Mouse (Mus musculus) heart, embryonic 16.5 days (tissue): ENCODE data around the gene Rgma. TPM values are rescaled to one million over a fixed set of nuclear protein-coding genes. Genes with fewer than 3 reads are reported as not detected.

Experiments used
- ATAC-seq: fragments of 200-750 bp; cut with Nextera tagmentation; replicated peaks from 2 replicates; pipeline ENCODE4 v1.8.0; 2017; ENCODE audit warnings: moderate number of reproducible peaks; ENCODE audit not compliant: insufficient read depth, low FRiP score; ENCODE audit errors: extremely low read depth
- H3K27ac ChIP-seq: fragments of 300-500 bp; sonication (generic); 2 replicates; pipeline ENCODE4 v1.5.1; 2014; ENCODE audit warnings: mild to moderate bottlenecking, low read length, control low read depth, moderate library complexity
- H3K27me3 ChIP-seq: fragments of 300-500 bp; sonication (generic); 2 replicates; pipeline ENCODE4 v1.6.1; 2014; ENCODE audit warnings: low read length, mixed read lengths; ENCODE audit not compliant: control insufficient read depth, insufficient read depth
- H3K36me3 ChIP-seq: fragments of 300-500 bp; sonication (generic); 2 replicates; pipeline ENCODE4 v1.6.1; 2014; ENCODE audit not compliant: control insufficient read depth, insufficient read depth
- H3K4me1 ChIP-seq: fragments of 300-500 bp; sonication (generic); 2 replicates; pipeline ENCODE4 v1.6.1; 2014; ENCODE audit warnings: low read length, mixed read lengths; ENCODE audit not compliant: control insufficient read depth, insufficient read depth
- H3K4me2 ChIP-seq: fragments of 300-500 bp; sonication (generic); 2 replicates; pipeline ENCODE4 v1.6.1; 2014; ENCODE audit warnings: low read depth, mild to moderate bottlenecking, control low read depth, low read length
- H3K4me3 ChIP-seq: fragments of 300-500 bp; sonication (generic); 2 replicates; pipeline ENCODE4 v1.5.1; 2014; ENCODE audit warnings: mild to moderate bottlenecking, control low read depth, low read length
- H3K9ac ChIP-seq: fragments of 300-500 bp; sonication (generic); 2 replicates; pipeline ENCODE4 v1.6.1; 2014; ENCODE audit warnings: low read length, control low read depth
- H3K9me3 ChIP-seq: fragments of 300-500 bp; sonication (generic); replicated peaks from 2 replicates; pipeline ENCODE4 v1.6.1; 2016; ENCODE audit warnings: low read length; ENCODE audit not compliant: control insufficient read depth
- WGBS: fragments of 180-500 bp; shearing (Covaris S2); extraction: QIAGEN DNeasy Blood & Tissue Kit; methylation state at CpG from one replicate; pipeline ENCODE4 v1.1.7; 2014; 5-methylcytosine and 5-hydroxymethylcytosine counted together
- polyA plus RNA-seq: library from polyadenylated mRNA; unstranded; fragments of >200 nt; fragmentation: Nextera tagmentation; extraction: Ambion mirVana; gene quantifications from 2 replicates; pipeline ENCODE4 v1.2.1, GENCODE M21; 2015

The Rgma gene
- polyA plus RNA-seq, 1 experiment from 2014 or later, result 4.4 TPM

DNA sequence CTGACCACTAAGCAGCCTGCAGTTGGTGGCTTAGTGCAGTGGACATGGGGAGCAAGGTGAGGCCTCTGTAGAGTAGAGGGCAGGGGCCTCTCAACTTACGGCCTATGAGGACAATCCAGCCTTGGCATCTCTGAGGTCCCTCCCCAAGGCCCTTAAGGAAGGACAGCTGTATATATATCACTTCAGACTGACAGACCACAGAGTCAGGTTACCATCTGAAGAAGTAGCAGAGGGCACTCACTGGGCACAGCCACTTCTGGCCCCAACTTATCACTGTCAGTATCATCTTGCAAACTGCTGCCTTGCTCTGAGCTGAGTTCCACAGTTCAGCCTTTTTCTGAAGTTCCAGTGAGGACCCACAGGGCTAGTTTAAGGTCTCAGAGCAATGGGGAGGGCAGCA lies 27.4 kb downstream of the Rgma start:
- no peaks in the 10 kb centered on the region for H3K9me3 ChIP-seq
- H3K27me3 ChIP-seq, result peaks cover 19% of the 10 kb centered on the region
- H3K36me3 ChIP-seq, result no peaks in the 10 kb centered on the region
- no peak overlapping the region for H3K4me2 ChIP-seq
- H3K4me1 ChIP-seq, result peaks cover 18% of the 10 kb centered on the region
- ATAC-seq, result no peak
- 88% methylated on average over 1 of the region's 1 CpGs for WGBS
- H3K9ac ChIP-seq, result no peak overlapping the region
- no peak overlapping the region for H3K4me3 ChIP-seq
- no peak overlapping the region for H3K27ac ChIP-seq

DNA sequence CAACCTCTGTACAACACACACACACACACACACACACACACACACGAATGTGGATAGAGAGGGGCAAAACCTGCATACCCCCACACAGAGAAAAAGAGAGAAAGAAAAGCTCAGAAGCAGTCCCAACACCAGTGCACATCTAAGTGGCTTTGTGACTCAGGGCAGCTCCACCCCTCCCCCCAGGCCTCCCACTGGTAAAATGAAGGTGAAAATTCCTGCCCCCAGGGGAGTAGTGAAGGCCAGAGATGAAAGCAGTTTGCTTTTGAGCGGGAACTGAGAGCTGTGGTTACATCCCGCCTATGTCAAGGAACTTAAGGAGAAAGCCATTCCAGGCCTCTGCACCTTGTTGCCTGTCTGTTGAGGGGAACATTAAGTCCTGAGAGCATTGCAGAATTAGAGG lies 28.2 kb downstream of the Rgma start:
- Histone ChIP-seq H3K9me3 (no peaks in the 10 kb centered on the region), H3K27ac (no peak overlapping the region), H3K36me3 (no peaks in the 10 kb centered on the region), H3K4me1 (peaks cover 16% of the 10 kb centered on the region), H3K4me3 (no peak overlapping the region), H3K9ac (no peak overlapping the region), H3K27me3 (peaks cover 17% of the 10 kb centered on the region), H3K4me2 (no peak overlapping the region)
- ATAC-seq, result no peak
- 43% methylated on average over 3 of the region's 3 CpGs for WGBS

DNA sequence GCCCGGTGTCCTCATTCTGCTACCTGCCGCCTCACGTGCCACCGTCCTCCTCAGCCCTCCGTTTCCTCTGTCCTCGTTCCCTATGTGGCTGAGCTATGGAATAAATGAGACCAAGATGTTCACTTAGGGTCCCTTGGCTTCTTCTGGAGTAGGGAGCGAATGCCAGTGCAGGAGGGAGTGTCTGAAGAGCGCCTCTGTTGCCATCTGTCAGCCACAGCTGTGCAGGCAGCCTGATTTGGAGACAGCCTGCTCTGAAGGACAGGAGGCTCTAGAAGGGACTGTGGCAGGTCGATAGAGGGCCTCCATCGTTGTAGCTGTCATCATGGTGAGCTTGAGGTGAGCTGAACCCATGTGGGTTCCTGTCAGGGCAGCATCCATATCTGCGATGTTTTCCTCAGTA lies 30.2 kb downstream of the Rgma start:
- H3K36me3 ChIP-seq, result no peaks in the 10 kb centered on the region
- no peaks in the 10 kb centered on the region for H3K4me1 ChIP-seq
- WGBS, result 77% methylated on average over 11 of the region's 11 CpGs
- H3K27ac ChIP-seq, result no peak overlapping the region
- no peak overlapping the region for H3K4me2 ChIP-seq
- no peak overlapping the region for H3K9ac ChIP-seq
- H3K27me3 ChIP-seq, result peaks cover 11% of the 10 kb centered on the region
- no peak overlapping the region for H3K4me3 ChIP-seq
- ATAC-seq, result no peak
- no peaks in the 10 kb centered on the region for H3K9me3 ChIP-seq

DNA sequence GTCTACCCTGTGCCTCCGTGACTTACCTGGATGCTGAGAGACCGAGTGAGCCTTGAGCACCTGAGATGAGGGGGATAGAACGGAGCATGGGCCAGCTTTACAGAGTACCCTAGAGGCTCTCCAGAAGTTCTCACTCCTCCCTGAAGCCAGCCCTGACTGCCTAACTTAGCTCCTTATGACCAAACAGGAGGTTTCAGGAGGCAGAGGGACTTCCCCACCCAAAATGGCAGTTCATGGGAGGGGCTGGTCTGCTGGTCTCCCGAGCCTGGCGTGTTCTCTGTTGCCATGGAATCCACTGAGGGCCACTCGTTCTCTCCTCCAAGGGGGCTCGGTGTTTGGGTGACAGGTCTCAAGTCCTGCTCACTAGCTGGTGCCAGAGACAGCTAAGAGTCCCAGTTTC lies 36.2 kb downstream of the Rgma start:
- no peaks in the 10 kb centered on the region for H3K36me3 ChIP-seq
- no peak for ATAC-seq

DNA sequence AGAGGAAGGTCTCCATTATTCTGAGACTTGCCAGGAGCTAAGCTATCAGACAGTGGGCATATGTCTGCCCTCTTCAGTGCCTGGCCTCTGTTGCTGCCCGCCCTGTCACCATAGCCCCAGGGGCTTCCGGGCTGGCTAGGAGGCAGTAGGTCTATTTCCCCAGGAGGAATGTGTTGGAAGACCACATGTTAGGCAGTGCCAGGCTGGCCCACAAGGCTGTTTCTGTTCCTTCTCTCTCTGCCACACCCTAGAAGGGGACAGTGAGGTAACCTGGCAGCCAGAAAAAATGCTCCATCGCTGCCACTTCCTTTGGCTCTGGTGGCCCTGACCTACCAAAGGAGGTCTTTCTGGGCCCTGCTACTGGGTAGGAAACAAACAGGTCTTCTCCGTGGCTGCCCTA lies 36.7 kb downstream of the Rgma start:
- ATAC-seq, result no peak
- no peak overlapping the region for H3K4me2 ChIP-seq
- WGBS, result 88% methylated on average over 4 of the region's 4 CpGs
- H3K27ac ChIP-seq, result peak overlapping the region; percentile 8
- H3K9me3 ChIP-seq, result no peaks in the 10 kb centered on the region
- no peak overlapping the region for H3K9ac ChIP-seq
- H3K27me3 ChIP-seq, result no peaks in the 10 kb centered on the region
- no peak overlapping the region for H3K4me3 ChIP-seq
- no peaks in the 10 kb centered on the region for H3K36me3 ChIP-seq
- peaks cover 12% of the 10 kb centered on the region for H3K4me1 ChIP-seq

More for the DNA sequence above, 36.2 kb downstream of the Rgma start:
- Histone ChIP-seq H3K27me3 (no peaks in the 10 kb centered on the region; the same call in 1 of the 2 replicates), H3K9me3 (no peaks in the 10 kb centered on the region), H3K4me2 (no peak overlapping the region), H3K4me3 (no peak overlapping the region), H3K9ac (no peak overlapping the region), H3K4me1 (peaks cover 12% of the 10 kb centered on the region), H3K27ac (no peak overlapping the region)
- WGBS, result 73% methylated on average over 7 of the region's 7 CpGs

DNA sequence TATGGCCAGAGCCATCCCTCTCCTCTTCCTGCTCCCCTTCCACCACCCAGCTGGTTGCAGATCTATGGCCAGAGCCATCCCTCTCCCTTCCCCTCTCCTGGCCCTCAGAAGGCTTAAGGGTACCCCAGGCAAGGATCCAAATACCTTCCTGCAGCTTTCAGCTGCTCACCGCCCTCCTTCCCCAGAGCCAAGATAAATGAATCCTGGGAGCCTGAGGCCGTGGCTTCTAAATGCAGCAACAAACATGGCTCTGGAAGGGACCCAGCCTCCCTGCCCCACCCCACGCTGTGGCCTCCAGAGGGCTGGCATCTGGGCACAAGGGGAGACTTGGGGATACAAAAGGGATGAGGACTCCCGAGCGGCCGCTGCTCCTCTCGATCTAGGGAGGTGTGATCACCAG lies 37.1 kb downstream of the Rgma start:
- Histone ChIP-seq H3K27ac (peak overlapping the region; percentile 8), H3K4me1 (peaks cover 12% of the 10 kb centered on the region), H3K4me2 (no peak overlapping the region), H3K4me3 (no peak overlapping the region), H3K9ac (no peak overlapping the region), H3K9me3 (no peaks in the 10 kb centered on the region), H3K27me3 (no peaks in the 10 kb centered on the region), H3K36me3 (no peaks in the 10 kb centered on the region)
- 53% methylated on average over 7 of the region's 7 CpGs for WGBS
- ATAC-seq, result peak; percentile 63

DNA sequence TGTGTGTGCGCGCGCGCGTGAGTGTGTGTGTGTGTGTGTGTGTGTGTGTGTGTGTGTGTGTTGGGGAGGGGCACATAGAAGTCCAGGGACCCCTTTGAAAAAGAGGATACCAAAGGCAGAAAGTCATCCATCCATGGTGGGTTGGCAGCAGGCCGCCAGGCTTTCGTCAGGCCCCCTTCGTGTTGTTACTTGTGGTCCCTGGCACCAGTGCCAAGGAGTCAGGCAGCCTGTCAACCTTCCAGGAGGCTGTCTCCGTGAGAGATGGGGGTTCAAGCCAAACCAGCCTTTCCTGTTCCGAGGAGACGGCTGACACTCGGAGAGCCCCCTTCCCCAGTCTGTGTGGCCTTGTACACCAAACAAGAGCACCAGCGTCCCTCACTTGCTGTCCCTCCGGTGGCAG lies 38.9 kb downstream of the Rgma start:
- no peak overlapping the region for H3K4me2 ChIP-seq
- H3K9me3 ChIP-seq, result no peaks in the 10 kb centered on the region
- peaks cover 12% of the 10 kb centered on the region for H3K4me1 ChIP-seq
- no peak overlapping the region for H3K27ac ChIP-seq
- no peak overlapping the region for H3K9ac ChIP-seq
- 0 out of 2 replicates have a peak, but pooled peaks cover 3% of the 10 kb centered on the region for H3K36me3 ChIP-seq
- no peak overlapping the region for H3K4me3 ChIP-seq
- H3K27me3 ChIP-seq, result no peaks in the 10 kb centered on the region
- no peak for ATAC-seq
- 81% methylated on average over 14 of the region's 14 CpGs for WGBS

DNA sequence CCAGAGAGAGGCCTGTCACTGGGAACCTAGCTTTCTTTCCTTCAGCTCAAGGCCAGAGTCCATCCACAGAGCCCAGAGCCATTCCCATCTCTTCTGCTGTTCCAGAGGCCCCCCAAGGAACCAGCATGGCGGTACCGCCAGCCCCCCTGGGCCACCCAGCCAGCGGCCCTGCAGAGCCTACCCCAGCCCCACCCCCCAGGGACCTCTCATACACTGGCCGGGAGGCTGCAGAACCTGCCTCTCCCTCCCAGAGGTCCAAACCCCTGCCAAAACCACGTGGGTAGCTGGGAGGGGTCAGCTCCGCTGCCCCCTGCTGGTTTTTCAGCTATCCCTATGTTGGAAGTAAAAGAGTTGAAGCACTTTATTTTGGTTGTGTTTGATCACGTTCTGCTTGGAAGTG lies 44.1 kb downstream of the Rgma start:
- H3K4me1 ChIP-seq, result peaks cover 25% of the 10 kb centered on the region
- H3K27ac ChIP-seq, result no peak overlapping the region
- WGBS, result 54% methylated on average over 7 of the region's 7 CpGs
- ATAC-seq, result no peak
- no peaks in the 10 kb centered on the region for H3K27me3 ChIP-seq
- no peak overlapping the region for H3K9ac ChIP-seq
- H3K4me3 ChIP-seq, result no peak overlapping the region
- H3K4me2 ChIP-seq, result no peak overlapping the region
- H3K9me3 ChIP-seq, result no peaks in the 10 kb centered on the region
- H3K36me3 ChIP-seq, result 0 out of 2 replicates have a peak, but pooled peaks cover 3% of the 10 kb centered on the region

DNA sequence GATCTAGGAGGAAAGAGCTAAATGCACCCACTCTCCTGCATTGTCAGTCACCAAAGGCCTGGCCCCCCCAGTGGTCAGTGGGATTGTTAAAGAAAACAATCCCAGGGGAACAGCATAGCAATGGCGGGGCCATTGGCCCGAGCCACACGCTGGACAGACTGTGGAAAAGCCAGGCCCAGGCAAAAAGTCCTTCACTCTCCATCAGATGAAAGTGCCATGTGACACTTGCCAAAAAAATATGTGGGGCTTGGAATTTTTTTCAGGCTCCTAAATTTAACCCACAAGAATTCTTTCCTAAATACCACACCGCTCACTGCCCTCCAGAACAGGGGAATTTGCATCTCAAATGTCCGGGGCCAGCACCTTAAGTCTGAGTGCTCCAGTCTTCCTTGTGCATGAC lies 45.5 kb downstream of the Rgma start:
- no peak overlapping the region for H3K4me3 ChIP-seq
- no peaks in the 10 kb centered on the region for H3K27me3 ChIP-seq
- H3K27ac ChIP-seq, result no peak overlapping the region
- 42% methylated on average over 5 of the region's 5 CpGs for WGBS
- no peaks in the 10 kb centered on the region for H3K9me3 ChIP-seq
- ATAC-seq, result no peak
- H3K9ac ChIP-seq, result no peak overlapping the region
- H3K4me2 ChIP-seq, result no peak overlapping the region
- 0 out of 2 replicates have a peak, but pooled peaks cover 3% of the 10 kb centered on the region for H3K36me3 ChIP-seq
- peaks cover 34% of the 10 kb centered on the region for H3K4me1 ChIP-seq
